Mouse (Mus musculus) ovary, postnatal 14 days (tissue): ENCODE results near the gene Rc3h1.
"Not testable (repeated sequence)": the region's sequence is repeated elsewhere in the genome, so short reads cannot be mapped to it uniquely, and the experiment has no call there.

Experiments used
- DNase-seq: peaks from one replicate; pipeline ENCODE4 v3.0.0; 2022; ENCODE audit warnings: low spot score

The Rc3h1 gene

DNA sequence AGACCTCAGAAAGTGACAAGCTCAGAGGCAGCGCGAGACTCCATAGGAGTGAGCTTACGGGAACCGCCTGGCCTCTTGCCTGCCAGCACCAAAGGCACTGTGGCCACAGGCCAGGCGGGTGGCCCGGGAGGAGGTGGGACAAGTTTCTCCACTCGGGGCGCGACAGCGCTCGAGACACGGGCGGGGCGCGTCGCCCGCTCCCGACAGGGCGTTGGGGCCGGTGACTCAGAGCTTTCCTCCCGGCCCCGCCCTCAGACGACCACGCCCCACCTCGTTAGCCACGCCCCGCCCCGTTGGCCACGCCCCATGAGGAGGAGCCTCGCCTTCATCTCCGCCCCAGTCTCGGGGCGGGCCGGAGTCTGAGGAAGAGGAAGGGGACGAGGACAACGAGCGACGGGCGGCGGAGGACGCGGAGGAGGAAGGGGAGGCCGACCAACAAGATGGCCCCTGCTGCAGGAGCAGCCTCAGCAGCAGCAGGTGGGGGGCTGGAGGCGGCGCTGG is at the start of gene Rc3h1:
TSS of gene Rc3h1 (plus strand) at position 362 of the 501 bp plus-strand sequence.
- DNase-seq = peak; percentile 100

DNA sequence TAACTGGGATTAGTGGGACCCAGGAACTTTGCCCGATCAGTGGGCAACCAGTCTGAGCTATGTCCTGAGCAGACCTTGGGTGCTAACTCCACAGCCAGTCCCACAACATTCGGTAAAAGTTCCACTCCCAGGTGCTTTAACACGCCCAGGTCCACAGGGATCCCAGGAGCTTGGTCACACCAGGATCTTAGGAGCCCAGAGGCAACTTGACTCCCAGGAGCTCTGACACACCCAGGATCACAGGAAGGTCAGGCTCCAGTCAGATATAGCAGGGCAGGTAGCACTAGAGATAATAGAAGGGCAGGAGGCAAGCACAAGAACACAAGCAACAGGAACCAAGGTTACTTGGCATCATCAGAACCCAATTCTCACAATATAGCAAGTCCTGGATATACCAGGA is 48.1 kb upstream of the Rc3h1 start:
- no peak for DNase-seq

- not testable (repeated sequence) for DNase-seq
These were observed 46.3 kb upstream of the Rc3h1 start for GRCm38 (mm10) chr1:160859874-160860273.

GRCm38 (mm10) chr1:160861142-160861541 is 45.1 kb upstream of the Rc3h1 start:
- no peak for DNase-seq

DNA sequence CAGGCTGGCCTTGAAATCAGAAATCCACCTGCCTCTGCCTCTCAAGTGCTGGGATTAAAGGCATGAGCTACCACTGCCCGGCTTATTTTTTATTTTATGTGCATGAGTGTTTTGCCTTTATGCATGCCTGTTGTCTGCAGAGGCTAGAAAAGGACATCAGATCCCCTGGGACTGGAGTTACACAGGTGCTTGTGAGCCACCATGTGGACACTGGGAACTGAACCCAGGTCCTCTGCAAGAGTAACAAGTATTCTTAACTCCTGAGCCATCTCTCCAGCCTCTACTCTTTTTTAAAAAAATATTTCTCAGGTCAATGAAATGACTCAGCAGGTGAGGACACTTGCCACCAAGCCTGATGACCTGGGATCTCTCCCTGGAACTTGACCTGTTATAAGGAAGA is 44.6 kb upstream of the Rc3h1 start:
- DNase-seq = no peak

DNA sequence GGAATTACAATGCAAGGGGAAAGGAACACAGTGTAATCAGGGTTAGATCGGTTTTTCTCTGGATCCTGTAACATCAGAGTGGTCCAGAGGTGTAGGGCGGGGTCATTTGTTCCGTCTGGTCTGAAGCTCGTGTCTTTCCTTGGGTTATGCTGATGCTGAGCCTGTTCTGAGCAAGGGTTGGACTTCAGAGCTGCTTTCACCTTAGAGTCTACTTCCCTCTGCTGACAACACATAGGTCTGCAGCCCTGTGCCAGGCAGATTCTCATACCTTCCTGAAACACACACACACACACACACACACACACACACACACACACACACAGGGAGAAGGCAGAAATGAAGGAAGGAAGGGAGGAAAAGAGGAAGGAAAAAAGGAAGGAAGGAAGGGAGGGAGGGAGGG is 43.2 kb upstream of the Rc3h1 start:
- peak; percentile 4 for DNase-seq

- DNase-seq = no peak
These were observed 31.5 kb upstream of the Rc3h1 start for GRCm38 (mm10) chr1:160874757-160875156.

DNA sequence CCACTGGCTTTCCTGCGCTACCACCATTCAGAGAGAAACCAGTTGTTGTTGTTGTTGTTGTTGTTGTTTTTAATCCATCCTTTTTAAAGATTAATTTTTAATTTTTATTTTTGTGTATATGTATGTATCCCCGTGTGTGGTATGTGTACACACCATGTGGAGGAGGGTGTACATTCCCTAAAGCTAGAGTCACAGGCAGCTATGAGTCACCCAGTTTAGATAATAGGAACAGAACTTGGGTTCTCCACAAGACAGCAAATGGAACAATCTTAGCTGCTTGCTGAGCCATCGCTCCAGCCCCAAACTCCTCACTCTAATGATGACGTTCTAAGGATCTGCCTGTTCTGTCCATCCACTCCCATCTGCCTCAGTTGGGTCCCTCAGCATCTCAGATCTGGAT is 29.2 kb upstream of the Rc3h1 start:
- DNase-seq = no peak

DNA sequence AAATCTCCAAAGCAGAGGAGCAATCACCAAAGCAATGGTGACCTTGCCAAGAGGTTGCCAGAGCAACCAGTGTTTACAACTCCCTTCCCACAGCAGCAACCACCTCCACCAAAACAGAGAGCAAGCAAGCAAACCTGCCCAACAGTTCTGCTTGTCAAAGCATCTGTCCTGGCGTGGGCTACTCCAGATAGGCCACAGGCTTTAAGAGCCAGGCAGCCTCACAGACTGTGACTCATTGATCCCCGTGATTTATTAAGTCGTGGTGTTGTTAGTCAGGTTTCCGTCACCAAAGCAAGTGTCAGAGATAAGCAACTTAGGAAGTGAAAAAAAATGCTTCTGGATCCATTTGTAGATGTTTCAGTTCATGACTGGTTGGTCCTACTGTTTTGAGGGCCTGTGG is 27.7 kb upstream of the Rc3h1 start:
- DNase-seq = no peak

- not testable (repeated sequence) for DNase-seq
These were observed 24.8 kb upstream of the Rc3h1 start for GRCm38 (mm10) chr1:160881378-160881777.

DNA sequence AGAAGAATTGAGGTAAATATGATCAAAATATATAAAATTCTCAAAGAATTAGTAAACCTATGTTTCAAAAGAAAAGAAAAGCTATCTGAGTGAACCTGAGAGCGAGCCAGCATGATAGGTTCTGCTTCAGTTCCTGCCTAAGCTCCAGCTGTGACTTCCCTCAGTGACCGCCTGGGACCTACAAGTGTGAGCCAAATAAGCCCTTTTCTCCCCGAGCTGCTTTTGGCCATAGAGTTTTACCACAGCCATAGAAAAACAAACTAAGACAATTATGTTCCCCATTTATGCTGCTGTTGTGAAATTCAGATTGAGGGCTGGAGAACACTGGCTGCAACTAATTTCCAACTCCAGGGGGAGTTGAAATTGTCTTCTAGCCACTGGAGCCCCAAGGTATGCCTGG is 24.2 kb upstream of the Rc3h1 start:
- no peak for DNase-seq

GRCm38 (mm10) chr1:160884273-160884672 is 21.9 kb upstream of the Rc3h1 start:
- no peak for DNase-seq

DNA sequence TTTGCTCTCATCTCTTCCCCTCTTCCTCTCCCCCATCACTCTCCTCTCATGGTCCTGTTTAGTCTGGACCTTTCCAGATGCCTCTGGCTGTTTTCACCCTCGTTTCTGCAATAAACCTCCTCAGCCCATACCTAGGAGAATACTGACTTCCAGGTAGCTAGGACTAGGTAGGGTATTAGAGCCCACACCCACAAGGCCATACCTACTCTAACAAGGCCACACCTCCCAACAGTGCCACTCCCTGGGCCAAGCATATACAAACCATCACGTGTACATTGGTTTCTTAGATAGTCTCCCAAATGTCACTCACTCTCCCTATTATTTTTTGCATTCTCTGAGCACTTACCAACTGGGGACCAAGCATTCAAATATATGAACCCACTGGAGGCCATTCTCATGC is 21.2 kb upstream of the Rc3h1 start:
- no peak for DNase-seq

DNA sequence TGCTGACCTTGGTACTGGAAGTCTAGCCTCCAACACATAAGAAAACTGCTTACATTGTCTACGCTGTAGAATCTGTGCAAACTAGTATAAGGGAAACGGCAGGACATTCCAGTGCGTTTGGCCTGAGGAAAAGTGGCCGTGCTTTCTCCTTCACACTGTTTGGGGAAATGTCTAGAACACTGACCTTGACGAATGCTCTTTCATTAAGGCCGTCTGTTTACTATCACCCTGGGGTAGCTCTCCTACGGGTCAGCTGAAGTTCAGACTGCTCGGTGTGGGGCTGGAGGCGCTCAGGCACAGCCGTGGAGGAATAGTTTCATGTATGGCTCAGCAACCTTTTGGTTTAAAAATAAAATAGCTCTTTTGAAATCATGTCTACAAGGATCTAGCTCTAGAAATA is 6.5 kb upstream of the Rc3h1 start:
- DNase-seq = no peak

DNA sequence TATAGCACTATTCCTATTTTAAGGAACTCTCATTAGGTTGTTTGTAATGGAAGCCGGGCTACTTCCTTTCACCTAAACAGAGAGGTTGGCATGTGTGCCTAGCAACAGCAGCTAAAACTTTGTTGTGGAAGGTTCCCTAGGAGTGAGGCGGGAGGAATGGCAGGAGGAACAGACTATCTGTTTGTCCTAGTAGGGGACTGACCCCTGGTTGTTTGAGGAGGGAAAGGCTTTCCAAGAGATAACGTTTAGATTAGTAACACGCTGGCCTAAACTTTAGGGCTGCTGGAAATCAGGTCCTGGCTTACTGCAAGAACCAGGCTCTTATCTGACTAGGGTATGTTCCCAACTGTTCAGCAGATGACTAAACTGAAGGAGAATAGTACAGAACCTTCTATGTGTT is 2.2 kb upstream of the Rc3h1 start:
- DNase-seq = no peak

- DNase-seq = peak; percentile 36
These were observed 602 bp downstream of the Rc3h1 start for GRCm38 (mm10) chr1:160906558-160907481.

GRCm38 (mm10) chr1:160910176-160910575 is 4.0 kb downstream of the Rc3h1 start:
- DNase-seq = no peak

DNA sequence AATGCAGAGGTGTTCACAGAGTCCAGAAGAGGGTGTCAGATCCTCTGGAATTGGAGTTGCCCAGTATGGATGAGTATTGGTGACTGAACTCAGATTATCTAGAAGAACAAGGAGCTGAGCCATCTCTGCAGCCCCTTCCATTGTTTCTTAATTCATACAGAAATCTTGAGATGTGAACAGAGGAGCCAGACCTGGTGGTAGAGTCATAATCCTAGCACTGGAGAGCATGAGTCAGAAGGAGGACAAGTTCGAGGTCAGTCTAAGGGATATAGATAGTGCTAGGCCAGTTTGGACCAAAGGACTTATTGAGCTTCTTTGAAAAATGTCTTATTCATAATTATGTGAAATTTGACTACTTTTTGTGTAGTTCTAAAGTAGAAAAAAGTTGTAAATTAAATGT is 4.6 kb downstream of the Rc3h1 start:
- DNase-seq = no peak

DNA sequence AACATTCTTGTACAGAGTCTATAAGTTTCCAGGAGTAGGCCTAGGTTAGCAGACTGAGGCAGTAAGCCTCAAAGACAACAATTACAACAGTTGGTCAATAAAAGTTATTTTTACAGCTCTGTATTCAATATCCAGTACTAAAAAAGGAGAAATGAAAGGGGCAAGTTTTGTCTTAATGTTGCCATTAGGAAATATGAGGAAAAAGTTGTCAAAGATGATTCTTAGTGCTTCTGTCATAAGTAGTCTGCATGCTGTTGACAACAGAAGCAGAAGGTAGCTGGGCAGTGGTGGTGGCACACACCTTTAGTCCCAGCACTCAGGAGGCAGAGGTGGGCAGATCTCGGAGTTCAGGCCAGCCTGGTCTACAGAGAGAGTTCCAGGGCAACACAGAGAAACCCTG is 13.2 kb downstream of the Rc3h1 start:
- DNase-seq = no peak

DNA sequence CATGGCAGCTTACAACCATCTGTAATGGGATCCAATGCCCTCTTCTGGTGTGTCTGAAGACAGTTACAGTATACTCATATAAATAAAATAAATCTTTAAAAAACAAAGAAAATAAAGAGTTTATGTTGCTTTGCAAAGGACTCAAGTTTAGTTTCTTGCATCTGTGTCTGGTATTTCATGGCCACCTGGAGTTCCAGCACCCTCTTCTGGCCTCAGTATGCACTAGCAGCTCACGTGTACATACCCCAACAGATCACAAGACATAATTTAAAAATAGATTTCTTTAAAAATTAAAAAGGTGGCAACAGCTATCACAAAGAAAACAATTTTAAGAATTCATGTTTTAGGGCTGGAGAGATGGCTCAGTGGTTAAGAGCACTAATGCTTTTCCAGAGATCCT is 15.7 kb downstream of the Rc3h1 start:
- no peak for DNase-seq

DNA sequence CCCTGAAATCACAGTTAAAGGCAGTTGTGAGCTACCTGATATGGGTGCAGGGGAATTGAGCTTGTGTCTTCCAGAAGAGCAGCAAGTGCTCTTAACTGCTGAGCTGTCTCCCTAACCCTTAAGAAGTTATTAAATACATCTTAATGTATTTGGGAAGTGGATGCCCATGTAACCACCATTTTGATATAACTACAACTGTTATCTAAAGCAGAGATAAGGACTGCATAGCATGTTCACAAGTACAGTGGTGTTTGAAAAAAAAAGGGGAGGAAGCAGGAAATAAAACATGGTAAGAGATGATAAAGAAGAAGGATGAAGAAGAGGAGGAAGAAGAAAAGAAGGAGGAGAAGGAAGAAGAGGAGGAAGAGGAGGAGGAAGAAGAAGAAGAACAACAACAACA is 25.1 kb downstream of the Rc3h1 start:
- no peak for DNase-seq

GRCm38 (mm10) chr1:160933896-160934482 is 27.8 kb downstream of the Rc3h1 start:
- peak; percentile 14 for DNase-seq

GRCm38 (mm10) chr1:160935551-160935950 is 29.3 kb downstream of the Rc3h1 start:
- DNase-seq = no peak
